Mouse (Mus musculus): Measurements from ENCODE around the gene Itk. TPM values are rescaled to one million over a fixed set of nuclear protein-coding genes. Genes with fewer than 3 reads are reported as not detected.

Itk gene
- polyA plus RNA-seq, 1 experiment from 2014 or later = 0.05 TPM

- DNase-seq (ENCODE audit: low spot score) = no peak
- Histone ChIP-seq H3K36me3 (ENCODE audit: control insufficient read depth, insufficient read depth, low read length) (no peaks in the 10 kb centered on the region), H3K4me1 (replicated peaks; ENCODE audit: control insufficient read depth, insufficient read depth) (no peaks in the 10 kb centered on the region; the same call in 1 of the 2 replicates), H3K27me3 (ENCODE audit: control insufficient read depth, insufficient read depth, low read length) (no peaks in the 10 kb centered on the region), H3K4me3 (ENCODE audit: low read depth, low read length) (no peak overlapping the region), H3K4me2 (replicated peaks; ENCODE audit: low read depth) (no peak overlapping the region), H3K9me3 (ENCODE audit: control insufficient read depth, low read length) (no peaks in the 10 kb centered on the region), H3K27ac (replicated peaks) (no peak overlapping the region), H3K9ac (ENCODE audit: low read length) (no peak overlapping the region)
- WGBS = 78% methylated on average over 4 of the region's 4 CpGs
- no peak for ATAC-seq (ENCODE audit: low FRiP score, low TSS enrichment)
- no peak for TF ChIP-seq EP300 (optimal IDR thresholded peaks at IDR 0.05)
- TF ChIP-seq CTCF (IDR thresholded peaks at IDR 0.05; ENCODE audit: low read depth) = no peak
Measured at GRCm38 (mm10) chr11:46396860-46397179, 7.5 kb upstream of the Itk start.

DNA sequence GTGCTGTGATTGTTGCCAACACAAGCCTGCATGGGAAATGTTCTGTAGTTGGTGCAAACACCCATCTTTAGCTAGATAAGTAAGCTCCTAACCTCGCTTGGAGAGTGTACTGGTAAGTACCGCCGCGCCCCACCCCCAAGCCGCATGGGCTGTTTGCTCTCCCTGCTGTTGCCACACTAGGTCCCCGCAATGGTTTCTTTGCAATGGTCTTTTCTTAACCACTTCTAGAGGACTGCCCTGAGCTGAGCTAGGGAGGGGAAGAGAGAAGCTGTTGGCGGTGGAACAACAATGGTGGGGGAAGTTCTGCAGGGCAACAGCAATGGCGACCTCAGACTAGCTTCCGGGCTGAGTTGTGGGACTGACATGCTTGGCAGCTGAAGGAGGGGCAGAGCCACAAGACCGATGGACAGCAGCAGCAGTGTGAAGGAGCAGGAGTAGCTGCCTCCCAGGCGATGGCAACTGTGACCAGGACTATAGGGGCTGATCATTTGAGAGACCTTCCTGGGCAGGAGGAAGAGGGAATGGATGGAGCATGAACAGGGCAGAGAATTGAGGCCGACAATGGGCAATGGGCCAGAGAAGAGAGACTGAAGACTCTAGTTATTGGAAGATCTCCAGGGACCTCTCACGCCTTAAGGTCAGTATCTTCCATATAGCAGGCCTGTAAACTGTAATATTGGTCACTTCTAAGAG lies 7.0 kb upstream of the Itk start, which contains the start of gene Fam71b:
Gene Fam71b (plus strand): TSS at position 393 of the 693 bp plus-strand sequence.
- no peak within 1 kb of the TSS for H3K9ac ChIP-seq (ENCODE audit: low read length)
- H3K36me3 ChIP-seq (ENCODE audit: control insufficient read depth, insufficient read depth, low read length) = no peaks in the 10 kb centered on the region
- DNase-seq (ENCODE audit: low spot score) (no peak), ATAC-seq (ENCODE audit: low FRiP score, low TSS enrichment) (no peak)
- no peak within 1 kb of the TSS for H3K4me2 ChIP-seq (replicated peaks; ENCODE audit: low read depth)
- TF ChIP-seq CTCF (IDR thresholded peaks at IDR 0.05; ENCODE audit: low read depth) = no peak
- no peak for TF ChIP-seq EP300 (optimal IDR thresholded peaks at IDR 0.05)
- whole genome bisulfite sequencing = 62% methylated on average over 13 of the region's 13 CpGs
- H3K27me3 ChIP-seq (ENCODE audit: control insufficient read depth, insufficient read depth, low read length) = no peaks in the 10 kb centered on the region
- no peak within 1 kb of the TSS for H3K4me3 ChIP-seq (ENCODE audit: low read depth, low read length)
- no peaks in the 10 kb centered on the region for H3K9me3 ChIP-seq (ENCODE audit: control insufficient read depth, low read length)
- no peak within 1 kb of the TSS for H3K27ac ChIP-seq (replicated peaks)
- H3K4me1 ChIP-seq (replicated peaks; ENCODE audit: control insufficient read depth, insufficient read depth) = no peaks in the 10 kb centered on the region

GRCm38 (mm10) chr11:46395698-46396097 lies 6.4 kb upstream of the Itk start:
- H3K4me2 ChIP-seq (replicated peaks; ENCODE audit: low read depth) = no peak overlapping the region
- H3K9ac ChIP-seq (ENCODE audit: low read length) = no peak overlapping the region
- no peaks in the 10 kb centered on the region for H3K36me3 ChIP-seq (ENCODE audit: control insufficient read depth, insufficient read depth, low read length)
- no peaks in the 10 kb centered on the region for H3K9me3 ChIP-seq (ENCODE audit: control insufficient read depth, low read length)
- no peak overlapping the region for H3K4me3 ChIP-seq (ENCODE audit: low read depth, low read length)
- no peak overlapping the region for H3K27ac ChIP-seq (replicated peaks)
- ATAC-seq (ENCODE audit: low FRiP score, low TSS enrichment) = no peak
- no peaks in the 10 kb centered on the region for H3K4me1 ChIP-seq (replicated peaks; ENCODE audit: control insufficient read depth, insufficient read depth)
- 96% methylated on average over 2 of the region's 2 CpGs for WGBS
- no peaks in the 10 kb centered on the region for H3K27me3 ChIP-seq (ENCODE audit: control insufficient read depth, insufficient read depth, low read length)
- DNase-seq (ENCODE audit: low spot score) = no peak
- TF ChIP-seq EP300 (optimal IDR thresholded peaks at IDR 0.05) (no peak), CTCF (IDR thresholded peaks at IDR 0.05; ENCODE audit: low read depth) (no peak)

GRCm38 (mm10) chr11:46395088-46395487 lies 5.8 kb upstream of the Itk start:
- no peaks in the 10 kb centered on the region for H3K9me3 ChIP-seq (ENCODE audit: control insufficient read depth, low read length)
- H3K4me3 ChIP-seq (ENCODE audit: low read depth, low read length) = no peak overlapping the region
- no peak overlapping the region for H3K27ac ChIP-seq (replicated peaks)
- no peak for DNase-seq (ENCODE audit: low spot score)
- no peak overlapping the region for H3K9ac ChIP-seq (ENCODE audit: low read length)
- no peak overlapping the region for H3K4me2 ChIP-seq (replicated peaks; ENCODE audit: low read depth)
- no peaks in the 10 kb centered on the region for H3K27me3 ChIP-seq (ENCODE audit: control insufficient read depth, insufficient read depth, low read length)
- TF ChIP-seq CTCF (IDR thresholded peaks at IDR 0.05; ENCODE audit: low read depth) (no peak), EP300 (optimal IDR thresholded peaks at IDR 0.05) (no peak)
- WGBS = 68% methylated on average over 2 of the region's 2 CpGs
- H3K36me3 ChIP-seq (ENCODE audit: control insufficient read depth, insufficient read depth, low read length) = no peaks in the 10 kb centered on the region
- no peaks in the 10 kb centered on the region for H3K4me1 ChIP-seq (replicated peaks; ENCODE audit: control insufficient read depth, insufficient read depth)
- ATAC-seq (ENCODE audit: low FRiP score, low TSS enrichment) = no peak

GRCm38 (mm10) chr11:46393413-46393812 lies 4.1 kb upstream of the Itk start:
- H3K36me3 ChIP-seq (ENCODE audit: control insufficient read depth, insufficient read depth, low read length) = no peaks in the 10 kb centered on the region
- no peak for TF ChIP-seq EP300 (optimal IDR thresholded peaks at IDR 0.05)
- no peak for TF ChIP-seq CTCF (IDR thresholded peaks at IDR 0.05; ENCODE audit: low read depth)
- H3K4me1 ChIP-seq (replicated peaks; ENCODE audit: control insufficient read depth, insufficient read depth) = no peaks in the 10 kb centered on the region
- WGBS = 74% methylated on average over 4 of the region's 4 CpGs
- no peak for ATAC-seq (ENCODE audit: low FRiP score, low TSS enrichment)
- H3K4me2 ChIP-seq (replicated peaks; ENCODE audit: low read depth) = no peak overlapping the region
- DNase-seq (ENCODE audit: low spot score) = no peak
- H3K9ac ChIP-seq (ENCODE audit: low read length) = no peak overlapping the region
- no peaks in the 10 kb centered on the region for H3K9me3 ChIP-seq (ENCODE audit: control insufficient read depth, low read length)
- H3K4me3 ChIP-seq (ENCODE audit: low read depth, low read length) = no peak overlapping the region
- H3K27me3 ChIP-seq (ENCODE audit: control insufficient read depth, insufficient read depth, low read length) = no peaks in the 10 kb centered on the region
- H3K27ac ChIP-seq (replicated peaks) = no peak overlapping the region

- H3K4me1 ChIP-seq (replicated peaks; ENCODE audit: control insufficient read depth, insufficient read depth) = no peaks in the 10 kb centered on the region
- DNase-seq (ENCODE audit: low spot score) (no peak), ATAC-seq (ENCODE audit: low FRiP score, low TSS enrichment) (no peak)
- H3K27ac ChIP-seq (replicated peaks) = no peak overlapping the region
- no peak overlapping the region for H3K4me3 ChIP-seq (ENCODE audit: low read depth, low read length)
- 80% methylated on average over 7 of the region's 7 CpGs for WGBS
- H3K9ac ChIP-seq (ENCODE audit: low read length) = no peak overlapping the region
- no peak overlapping the region for H3K4me2 ChIP-seq (replicated peaks; ENCODE audit: low read depth)
- no peaks in the 10 kb centered on the region for H3K9me3 ChIP-seq (ENCODE audit: control insufficient read depth, low read length)
- no peaks in the 10 kb centered on the region for H3K36me3 ChIP-seq (ENCODE audit: control insufficient read depth, insufficient read depth, low read length)
- TF ChIP-seq EP300 (optimal IDR thresholded peaks at IDR 0.05) (no peak), CTCF (IDR thresholded peaks at IDR 0.05; ENCODE audit: low read depth) (no peak)
- no peaks in the 10 kb centered on the region for H3K27me3 ChIP-seq (ENCODE audit: control insufficient read depth, insufficient read depth, low read length)
Measured at GRCm38 (mm10) chr11:46392890-46393289, 3.6 kb upstream of the Itk start.

Data from stomach, postnatal 0 days (tissue).